In the genomic region with DNA sequence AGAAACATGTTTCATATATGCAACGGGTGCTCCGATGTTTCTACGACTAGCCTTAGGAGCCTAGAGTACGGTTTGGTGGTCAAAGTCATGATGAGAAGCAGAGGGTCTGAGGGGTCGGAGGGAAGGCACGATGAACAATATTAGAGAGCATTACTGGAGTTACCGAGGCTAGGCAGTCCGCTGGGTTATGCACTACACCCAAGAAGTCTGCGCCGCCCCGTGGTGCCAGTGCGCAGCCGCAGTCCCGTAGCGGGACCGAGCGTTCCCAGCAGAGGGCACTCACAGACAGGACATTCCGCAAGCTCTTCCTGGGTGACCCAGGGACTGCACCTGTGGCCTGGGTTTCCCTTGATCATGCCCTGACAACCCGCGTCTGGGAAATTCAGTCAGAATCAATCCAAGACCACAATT, we compare ENCODE assay signal across 8 mouse cellular contexts. TPM values are rescaled to one million over a fixed set of nuclear protein-coding genes. Genes with fewer than 3 reads are reported as not detected.
DNase-seq lines count a peak whose midpoint lies in the region; ATAC-seq lines count a peak whose summit lies in the region.

No protein-coding gene starts in this region.

- peak overlapping the region; percentile 92 for H3K4me2 ChIP-seq in lung, embryonic 16.5 days (ENCODE audit: low read depth, low read length)

- DNase-seq in MEL-GATA-1-ER (ENCODE audit: extremely low read depth, low read depth): peak; percentile 81
- peak; percentile 89 for DNase-seq in cerebellum, adult 8-10 months
- peak; percentile 93 for DNase-seq in forelimb bud, embryonic 11.5 days (ENCODE audit: low read depth, low spot score)
- DNase-seq in layer of hippocampus, adult 9-10 months (ENCODE audit: low spot score): peak; percentile 92
- DNase-seq in ovary, postnatal 10 days (ENCODE audit: low spot score): peak; percentile 76
- DNase-seq in thymus, postnatal 10 days (ENCODE audit: low spot score in 2 of 2): peak; percentile 84 to 91

- peak overlapping the region; percentile 95 for H3K27ac ChIP-seq in lung, embryonic 16.5 days (ENCODE audit: low read length)

- WGBS in lung, embryonic 16.5 days: under 1% methylated on average over 20 of the region's 20 CpGs

- peak overlapping the region; percentile 60 for H3K4me3 ChIP-seq in lung, embryonic 16.5 days (ENCODE audit: low read length)

- H3K4me1 ChIP-seq in lung, embryonic 16.5 days (replicated peaks; ENCODE audit: control insufficient read depth, insufficient read depth, low read length): no peaks in the 10 kb centered on the region; the same call in 1 of the 2 replicates

- no peaks in the 10 kb centered on the region for H3K9me3 ChIP-seq in lung, embryonic 16.5 days (ENCODE audit: control insufficient read depth, low read length)

- peak overlapping the region; percentile 76 for H3K9ac ChIP-seq in lung, embryonic 16.5 days (ENCODE audit: low read length)

- peak; percentile 87 to 90 for ATAC-seq in hematopoietic stem cell, adult 5-6 weeks (replicated peaks in 1 of 2; ENCODE audit: insufficient read depth in 1 of 2, low FRiP score in 2 of 2, low TSS enrichment in 1 of 2, low read depth in 1 of 2, poor library complexity in 2 of 2, severe bottlenecking in 2 of 2)
- ATAC-seq in lung, embryonic 16.5 days (ENCODE audit: low read depth): peak; percentile 94

- H3K27me3 ChIP-seq in lung, embryonic 16.5 days (ENCODE audit: control insufficient read depth, insufficient read depth, low read depth, low read length): no peaks in the 10 kb centered on the region

- H3K36me3 ChIP-seq in lung, embryonic 16.5 days (ENCODE audit: control insufficient read depth, insufficient read depth, low read length): no peaks in the 10 kb centered on the region

RNA-seq across cellular contexts. Expression of gene Wee1, which starts 42.9 kb away (rescaled TPM):
- total RNA-seq in hematopoietic stem cell, adult 5-6 weeks (2017): 47.8 and 53.8 TPM in 2 replicates
- polyA plus RNA-seq in lung, embryonic 16.5 days (2015; fragmentation: Nextera tagmentation; extraction: Ambion mirVana): 23.4 and 24.3 TPM in 2 replicates

RNA-seq across cellular contexts. Expression of gene Swap70, which starts 56.8 kb away (rescaled TPM):
- total RNA-seq in hematopoietic stem cell, adult 5-6 weeks (2017): 90.0 and 96.9 TPM in 2 replicates
- polyA plus RNA-seq in lung, embryonic 16.5 days (2015; fragmentation: Nextera tagmentation; extraction: Ambion mirVana): 39.4 and 40.6 TPM in 2 replicates

Comparison
In these comparisons a context has a peak if more than half of its experiments do, and no peak if none do; other contexts are left out.
1. Peak in every context shown above with its lines: DNase-seq, ATAC-seq, H3K4me3 ChIP-seq and H3K27ac ChIP-seq.